Mouse (Mus musculus): ENCODE measurements around the gene Commd7. TPM values are rescaled to one million over a fixed set of nuclear protein-coding genes. Genes with fewer than 3 reads are reported as not detected.

The Commd7 gene
- total RNA-seq, 1 experiment from 2014 or later: 28.0 TPM

DNA sequence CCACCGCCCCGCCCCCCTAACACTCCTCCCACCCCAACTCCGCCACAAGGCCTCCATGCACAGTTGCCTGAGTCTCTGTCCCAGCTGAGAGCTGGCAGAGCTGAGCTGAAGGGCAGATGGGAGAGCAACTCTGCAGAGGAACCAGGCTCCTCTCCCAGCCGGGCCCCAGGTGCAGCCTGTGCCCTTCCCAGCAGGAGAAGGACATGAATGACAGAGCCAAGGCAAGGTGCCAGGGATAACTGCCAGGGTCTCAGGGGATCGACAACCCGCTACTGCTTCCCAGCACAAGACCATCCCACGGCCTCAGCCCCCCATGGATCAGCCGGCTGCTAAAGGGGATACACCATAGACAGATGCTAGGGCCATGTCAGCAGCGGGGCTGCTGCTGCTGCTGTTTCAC lies 39.4 kb downstream of the Commd7 start:
- ATAC-seq (replicated peaks; ENCODE audit: low read depth, poor library complexity, severe bottlenecking): no peak

DNA sequence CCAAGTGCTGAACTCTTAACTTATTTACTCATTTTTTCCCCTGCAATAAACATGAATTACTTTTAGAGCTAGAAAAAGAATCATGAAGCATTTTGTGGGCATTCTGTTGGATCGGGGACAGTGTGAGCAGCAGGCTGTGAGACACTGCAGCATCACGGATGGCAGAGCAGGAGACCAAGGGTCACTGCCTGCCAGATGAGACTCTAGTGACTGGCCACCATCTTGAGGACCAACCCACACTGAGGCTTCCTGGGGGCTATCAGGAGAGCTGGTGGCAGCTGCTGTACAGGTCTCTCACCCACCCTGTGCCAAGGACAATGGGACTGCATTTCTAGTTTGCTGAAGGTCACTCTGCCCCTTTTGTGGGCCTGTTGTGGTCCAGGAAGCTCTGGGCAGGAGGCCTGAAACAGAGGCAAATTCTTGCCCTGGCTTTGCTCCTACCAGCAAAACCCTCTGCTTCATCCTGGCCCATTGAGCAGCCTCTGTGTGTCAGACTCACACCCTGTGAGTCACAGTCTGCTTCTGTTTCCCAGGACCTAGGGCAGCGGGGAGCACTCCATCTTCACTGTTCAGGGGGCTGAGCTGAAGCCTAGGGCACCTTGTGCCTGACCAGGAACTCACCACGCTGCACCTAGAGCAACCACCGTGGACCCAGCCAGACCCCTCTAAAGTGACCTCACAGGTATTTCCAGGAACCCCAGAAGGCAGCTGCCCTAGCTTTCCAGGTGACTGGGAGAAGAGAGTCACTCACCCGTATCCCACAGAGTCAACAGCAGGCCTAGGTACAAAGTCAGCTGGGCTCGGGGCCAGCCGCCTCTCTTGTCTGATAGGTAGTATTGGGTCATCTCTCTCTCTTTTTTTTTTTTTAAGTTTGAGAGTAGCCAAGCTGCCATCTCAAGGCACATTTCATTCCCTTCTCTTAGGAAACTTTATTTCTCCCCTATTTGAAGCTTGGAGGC lies 40.2 kb downstream of the Commd7 start:
- ATAC-seq (replicated peaks; ENCODE audit: low read depth, poor library complexity, severe bottlenecking): no peak

DNA sequence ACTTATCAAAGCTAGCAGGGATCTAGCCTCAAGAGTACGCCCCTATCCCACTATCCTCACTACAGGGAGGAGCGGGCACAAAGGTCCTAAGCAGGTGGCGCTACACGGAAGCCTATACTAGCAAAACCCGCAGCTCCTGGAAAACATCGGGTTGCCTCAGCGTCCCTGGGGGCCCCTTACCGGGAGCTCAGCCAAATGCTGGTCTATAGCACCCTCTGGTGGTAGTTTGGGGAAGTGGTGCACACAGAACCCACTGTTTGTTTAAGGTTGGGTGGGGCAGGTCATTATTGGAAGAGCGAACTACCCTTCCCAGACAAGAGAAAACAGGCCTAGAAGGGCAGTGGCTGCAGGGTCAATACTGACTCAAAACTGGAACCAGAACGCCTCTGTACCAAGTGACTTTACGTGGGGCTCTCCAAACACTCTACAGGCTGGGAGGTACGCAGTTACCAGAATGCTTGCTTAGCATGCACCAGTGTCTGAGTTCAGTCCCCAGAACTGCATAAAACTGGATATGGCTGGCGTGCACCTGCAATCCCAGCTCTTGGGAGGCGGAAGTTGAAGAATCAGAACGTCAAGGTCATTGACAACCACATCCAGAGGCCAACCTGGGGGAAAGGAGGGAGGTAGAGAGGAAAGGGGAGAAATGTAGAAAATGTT lies 45.9 kb downstream of the Commd7 start:
- peak; percentile 60 for ATAC-seq (replicated peaks; ENCODE audit: low read depth, poor library complexity, severe bottlenecking)

DNA sequence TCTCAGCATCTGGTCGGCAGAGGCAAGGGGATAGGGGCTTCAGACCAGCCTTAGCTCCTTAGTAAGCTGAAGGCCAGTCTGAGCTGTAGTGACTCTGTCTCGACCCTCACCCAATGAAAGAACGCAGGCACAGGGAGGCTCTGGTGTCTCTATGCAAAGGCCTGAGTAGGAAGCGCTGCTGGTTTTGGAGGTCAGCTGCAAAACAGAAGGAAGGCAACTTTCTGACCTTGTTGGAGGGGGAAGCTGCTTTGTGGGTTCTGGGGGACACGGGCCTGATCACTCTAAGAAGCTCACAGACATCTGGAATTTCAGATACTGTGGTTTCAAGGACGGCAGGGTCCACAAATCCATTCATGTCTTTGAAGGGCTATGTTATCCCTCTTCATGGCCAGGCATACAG lies 46.6 kb downstream of the Commd7 start:
- no peak for ATAC-seq (replicated peaks; ENCODE audit: low read depth, poor library complexity, severe bottlenecking)

DNA sequence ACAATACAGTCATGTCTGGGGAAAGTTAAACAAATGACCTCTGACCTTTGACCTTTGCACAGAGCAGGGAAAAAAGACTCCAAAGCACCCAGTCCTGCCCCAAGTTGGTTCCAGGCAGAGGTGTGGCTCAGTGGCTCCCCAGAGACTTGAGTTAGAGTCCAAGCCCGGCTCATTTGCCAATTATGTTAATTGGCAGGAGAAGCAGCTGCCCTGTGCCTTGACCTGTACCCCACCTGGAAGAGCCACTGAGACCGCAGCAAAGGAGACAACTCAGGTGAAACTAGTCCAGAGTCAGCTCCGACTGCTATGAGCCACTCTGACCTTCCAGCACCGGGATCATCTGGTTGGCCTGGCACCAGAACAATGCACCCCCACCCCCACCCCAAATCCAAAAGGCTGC lies 48.2 kb downstream of the Commd7 start:
- no peak for ATAC-seq (replicated peaks; ENCODE audit: low read depth, poor library complexity, severe bottlenecking)

DNA sequence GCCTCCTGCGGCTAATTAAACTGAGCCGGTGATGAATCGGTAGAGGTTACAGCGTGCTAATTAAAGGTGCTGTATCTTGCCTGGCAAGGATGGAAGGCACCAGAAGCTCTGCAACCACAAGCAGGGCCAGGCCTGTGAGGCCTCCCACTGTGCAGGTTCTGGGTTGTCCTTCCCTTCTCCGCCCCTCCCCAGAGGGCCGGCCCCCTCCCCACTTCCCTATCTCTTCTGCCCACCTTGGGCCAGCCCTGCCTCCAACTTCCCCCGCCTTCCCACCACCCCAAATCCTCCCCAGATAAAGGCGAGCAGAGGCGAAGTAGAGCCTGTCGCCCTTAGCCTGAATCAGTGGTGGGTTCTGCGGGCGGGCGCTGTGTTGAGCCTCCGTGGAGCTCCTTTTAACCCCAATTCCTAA lies 48.9 kb downstream of the Commd7 start:
- peak; percentile 83 for ATAC-seq (replicated peaks; ENCODE audit: low read depth, poor library complexity, severe bottlenecking)

DNA sequence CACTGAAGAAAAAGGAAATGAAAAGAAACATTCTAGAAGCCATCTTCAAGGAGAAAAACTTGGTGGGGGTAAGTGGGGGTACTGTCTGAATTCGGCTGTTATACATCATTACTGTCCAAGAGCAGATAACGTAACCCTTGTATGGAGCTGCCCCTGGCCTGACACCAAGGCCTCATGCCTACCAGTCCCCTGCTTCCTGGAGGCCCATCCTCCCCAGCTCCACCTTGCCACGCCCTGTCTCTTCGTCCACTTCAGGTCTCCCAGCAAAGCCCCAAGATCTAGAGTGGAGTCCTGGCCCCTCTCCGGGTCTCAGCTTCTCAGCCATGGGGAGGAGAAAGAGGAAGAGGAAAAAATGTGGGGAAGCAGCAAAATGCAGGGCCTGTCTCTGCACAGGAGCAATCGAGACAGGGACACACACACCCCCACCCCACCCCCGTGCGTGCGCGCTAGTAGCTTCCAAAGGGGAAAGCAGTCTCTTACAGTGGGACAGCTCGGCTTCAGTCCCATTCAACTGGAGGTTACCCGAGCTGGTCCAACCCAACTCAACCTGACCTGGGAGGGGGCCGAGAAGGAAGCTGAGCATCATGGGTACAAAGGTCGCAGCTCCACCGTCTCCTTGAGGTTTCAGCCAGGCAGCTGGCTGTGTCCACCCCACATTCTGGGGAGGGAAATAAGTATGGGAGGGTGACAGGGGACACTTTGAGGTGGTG lies 49.5 kb downstream of the Commd7 start:
- peak; percentile 23 for ATAC-seq (replicated peaks; ENCODE audit: low read depth, poor library complexity, severe bottlenecking)

DNA sequence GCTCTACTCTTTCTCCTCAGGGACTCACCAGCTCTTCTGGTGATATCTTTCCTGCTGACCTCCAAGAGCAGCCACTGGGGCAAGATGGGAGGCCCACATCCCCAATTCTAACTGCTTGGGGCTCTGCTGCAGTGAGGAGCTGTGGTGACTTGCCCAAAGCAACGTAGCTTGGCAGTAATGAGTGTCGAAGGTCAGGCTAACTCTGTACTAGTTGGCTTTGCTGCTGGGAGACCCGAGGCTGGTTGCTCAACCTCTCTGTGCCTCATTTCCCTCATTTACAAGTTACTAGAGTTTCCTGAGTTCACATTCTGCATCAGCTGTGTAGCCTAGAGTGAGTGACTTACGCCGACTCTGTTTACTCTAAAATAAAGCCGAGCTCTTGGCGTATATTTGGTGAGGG lies 51.2 kb downstream of the Commd7 start:
- no peak for ATAC-seq (replicated peaks; ENCODE audit: low read depth, poor library complexity, severe bottlenecking)

DNA sequence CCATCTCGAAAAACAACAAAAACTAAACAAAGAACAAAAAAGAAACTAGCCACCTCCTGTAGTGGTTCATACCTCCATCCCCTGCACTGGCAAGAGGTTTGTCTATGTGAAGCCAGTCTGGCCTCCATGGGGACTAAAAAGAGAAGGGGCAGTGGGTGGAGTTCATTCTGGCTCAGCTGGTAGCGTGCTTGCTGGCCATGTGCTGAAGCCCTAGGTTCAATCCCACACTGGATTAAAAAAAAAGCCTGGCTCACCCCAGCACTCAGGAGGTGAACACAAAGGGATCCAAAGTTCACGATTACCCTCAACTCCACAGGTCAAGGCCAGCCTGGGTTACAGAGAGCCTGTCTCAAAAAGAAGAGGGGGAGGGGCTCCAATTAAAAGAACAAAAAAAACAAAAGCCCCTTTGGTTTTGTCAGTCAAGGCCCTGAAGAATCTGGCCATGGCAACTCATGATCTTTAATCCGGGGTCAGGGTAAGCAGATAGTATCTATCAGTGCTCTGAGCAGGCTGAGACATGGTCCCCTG lies 52.1 kb downstream of the Commd7 start:
- no peak for ATAC-seq (replicated peaks; ENCODE audit: low read depth, poor library complexity, severe bottlenecking)

DNA sequence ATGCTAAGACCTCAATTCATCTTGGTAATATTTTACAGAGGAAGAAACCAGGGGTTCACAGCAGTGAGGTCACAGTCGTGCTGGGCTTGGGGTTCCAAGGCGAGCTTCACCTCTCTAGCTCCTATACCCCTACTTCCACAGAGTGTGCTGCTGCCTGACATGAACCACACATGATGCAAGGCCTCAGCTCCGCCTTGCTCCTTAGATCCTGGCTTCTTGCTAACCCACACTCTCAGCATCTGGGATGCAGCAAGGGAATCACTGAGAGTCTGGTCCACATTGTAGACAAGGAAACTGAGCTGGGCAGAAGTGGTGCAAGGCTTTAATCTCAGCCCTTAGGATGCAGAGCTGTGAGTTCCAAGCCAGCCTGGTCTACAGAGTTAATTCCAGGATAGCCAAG lies 52.5 kb downstream of the Commd7 start:
- no peak for ATAC-seq (replicated peaks; ENCODE audit: low read depth, poor library complexity, severe bottlenecking)

DNA sequence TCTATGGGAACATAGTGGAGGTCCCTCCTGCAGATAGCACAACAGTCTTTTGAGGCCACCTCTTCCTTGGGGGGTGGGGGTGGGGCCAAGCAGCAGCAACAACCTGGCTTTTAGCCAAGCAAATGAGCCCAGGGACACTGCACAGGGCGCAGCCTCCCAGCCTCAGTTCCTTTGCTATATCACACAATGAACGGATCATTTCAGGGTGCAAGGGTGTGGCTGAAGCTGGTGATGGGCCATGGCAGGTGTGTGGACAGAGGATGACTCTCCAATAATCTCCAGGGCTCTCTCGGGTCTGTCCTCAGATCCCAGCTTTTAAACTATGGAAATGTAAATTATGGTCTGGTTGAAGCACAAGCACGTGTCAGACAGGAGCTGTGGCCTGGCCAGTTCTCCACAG lies 55.5 kb downstream of the Commd7 start:
- peak; percentile 40; the same call in 1 of the 2 replicates for ATAC-seq (replicated peaks; ENCODE audit: low read depth, poor library complexity, severe bottlenecking)

DNA sequence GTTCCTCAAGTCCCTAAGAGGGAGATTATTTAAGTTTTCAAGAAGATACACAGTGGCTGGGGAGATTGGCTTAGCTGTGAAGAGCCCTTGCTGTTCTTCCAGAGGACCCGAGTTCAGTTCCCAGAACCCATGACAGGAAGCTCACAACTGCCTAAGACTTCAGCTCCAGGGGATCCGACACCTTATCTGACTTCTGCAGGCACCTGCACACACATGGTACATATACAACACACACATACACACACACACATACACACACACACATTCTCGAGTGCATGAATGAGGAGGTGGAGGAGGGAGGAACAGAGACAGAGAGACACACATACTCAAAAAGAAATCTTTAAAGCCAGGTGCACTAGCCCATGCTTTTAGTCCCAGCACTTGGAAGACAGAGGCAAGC lies 56.4 kb downstream of the Commd7 start:
- no peak; the same call in 1 of the 2 replicates for ATAC-seq (replicated peaks; ENCODE audit: low read depth, poor library complexity, severe bottlenecking)

DNA sequence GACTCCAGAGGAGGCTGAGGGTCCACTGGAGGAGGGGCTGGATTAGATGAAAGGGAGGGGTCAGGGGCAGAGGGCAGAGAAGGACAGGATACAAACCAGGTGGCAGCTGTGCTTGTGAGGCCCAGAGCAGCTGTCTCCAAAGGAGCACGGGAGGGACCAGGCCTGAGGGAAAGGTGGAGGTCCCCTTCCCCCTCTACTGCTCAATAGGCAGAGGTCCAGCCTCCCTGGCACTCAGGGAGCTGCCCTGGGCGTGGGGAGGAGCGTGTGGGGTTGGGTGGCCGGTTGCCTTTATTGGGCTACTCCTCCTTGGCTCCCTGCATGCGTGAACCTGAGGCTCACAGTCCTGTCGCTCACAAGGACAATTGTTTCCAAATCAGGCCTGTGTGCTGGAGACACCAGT lies 57.0 kb downstream of the Commd7 start:
- ATAC-seq (replicated peaks; ENCODE audit: low read depth, poor library complexity, severe bottlenecking): no peak

DNA sequence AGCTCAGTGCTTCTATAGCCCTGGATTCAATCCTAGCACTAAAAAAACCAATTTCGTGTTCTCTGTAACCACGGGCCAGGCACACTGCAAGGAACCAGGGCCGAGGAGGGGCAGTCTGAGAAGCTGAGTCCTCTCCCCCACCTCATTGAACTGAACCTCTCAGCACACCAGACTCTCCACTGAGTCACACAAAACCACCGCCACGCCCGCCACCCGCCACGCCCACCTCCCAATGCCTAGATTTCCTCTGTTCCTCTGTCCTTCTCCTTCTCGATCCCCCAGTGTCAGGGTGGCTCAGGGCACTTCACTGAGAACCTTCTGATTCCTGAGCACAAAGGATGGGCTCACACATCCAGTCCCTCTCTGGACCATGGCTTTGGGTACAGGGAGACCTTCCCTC lies 59.5 kb downstream of the Commd7 start:
- no peak for ATAC-seq (replicated peaks; ENCODE audit: low read depth, poor library complexity, severe bottlenecking)

DNA sequence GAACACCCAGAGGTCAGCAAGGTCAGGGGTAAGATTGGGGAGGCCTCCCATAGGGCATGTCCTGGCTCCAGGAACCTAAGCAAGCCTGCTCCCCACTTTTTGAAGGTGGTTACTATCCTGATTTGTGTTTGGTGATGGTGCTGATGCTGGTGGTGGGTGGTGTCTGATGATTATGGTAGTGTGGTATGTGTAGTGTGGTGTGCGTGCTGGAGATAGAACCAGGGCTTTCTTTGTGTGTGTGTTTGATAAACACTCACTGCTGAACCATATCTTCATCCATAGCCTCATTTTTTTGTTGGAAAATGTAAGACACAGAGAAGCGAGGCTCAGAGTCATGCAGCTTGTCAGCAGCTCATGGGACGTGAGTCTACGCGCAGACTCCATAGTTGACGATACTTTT lies 64.0 kb downstream of the Commd7 start:
- peak; percentile 84 for ATAC-seq (replicated peaks; ENCODE audit: low read depth, poor library complexity, severe bottlenecking)

DNA sequence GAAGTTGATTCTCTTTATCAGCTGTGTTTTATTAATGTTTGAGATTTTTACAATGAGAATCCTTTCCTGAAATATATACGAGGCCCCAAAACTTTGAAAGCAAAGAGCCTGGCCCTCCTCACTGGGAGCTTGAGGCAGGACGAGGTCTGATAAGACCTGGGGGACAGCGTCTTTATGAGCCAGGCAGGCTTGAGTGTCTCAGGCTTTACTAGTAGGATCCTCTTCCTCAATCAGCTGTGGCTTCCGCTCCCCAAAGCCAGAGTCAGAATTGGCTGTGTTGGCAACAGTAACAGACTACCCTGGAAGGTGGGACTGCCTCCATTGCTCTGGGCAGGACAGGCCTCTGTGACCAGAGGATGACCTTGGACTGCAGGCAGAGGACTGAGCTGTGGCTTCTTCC lies 64.6 kb downstream of the Commd7 start:
- ATAC-seq (replicated peaks; ENCODE audit: low read depth, poor library complexity, severe bottlenecking): peak; percentile 59

Other genes with a start within 250 kb of the Commd7 start
- gene 4930404H24Rik, start 140.0 kb downstream of the Commd7 start, total RNA-seq (2017): not detected in 2 replicates
- 7.3 and 7.4 TPM in 2 replicates for gene Nol4l, start 102.8 kb downstream of the Commd7 start, total RNA-seq (2017)
- gene Dnmt3b, start 16.7 kb upstream of the Commd7 start, total RNA-seq (2017): 28.5 and 29.9 TPM in 2 replicates
- gene Dnmt3c, start 63.9 kb upstream of the Commd7 start, total RNA-seq (2017): not detected in 2 replicates
- gene Mapre1, start 108.5 kb upstream of the Commd7 start, total RNA-seq (2017): 190 and 224 TPM in 2 replicates
- gene Efcab8, start 147.2 kb upstream of the Commd7 start, total RNA-seq (2017): 0.10 TPM in 1 of 2 replicates, not detected in the other
- not detected in 2 replicates for gene Sun5, start 238.3 kb upstream of the Commd7 start, total RNA-seq (2017)
- not detected in 2 replicates for gene Bpifb2, start 242.3 kb upstream of the Commd7 start, total RNA-seq (2017)

Measured in common myeloid progenitor, adult 5-6 weeks (primary cell).